Mouse (Mus musculus): Measurements from ENCODE around the gene C530008M17Rik.

DNA sequence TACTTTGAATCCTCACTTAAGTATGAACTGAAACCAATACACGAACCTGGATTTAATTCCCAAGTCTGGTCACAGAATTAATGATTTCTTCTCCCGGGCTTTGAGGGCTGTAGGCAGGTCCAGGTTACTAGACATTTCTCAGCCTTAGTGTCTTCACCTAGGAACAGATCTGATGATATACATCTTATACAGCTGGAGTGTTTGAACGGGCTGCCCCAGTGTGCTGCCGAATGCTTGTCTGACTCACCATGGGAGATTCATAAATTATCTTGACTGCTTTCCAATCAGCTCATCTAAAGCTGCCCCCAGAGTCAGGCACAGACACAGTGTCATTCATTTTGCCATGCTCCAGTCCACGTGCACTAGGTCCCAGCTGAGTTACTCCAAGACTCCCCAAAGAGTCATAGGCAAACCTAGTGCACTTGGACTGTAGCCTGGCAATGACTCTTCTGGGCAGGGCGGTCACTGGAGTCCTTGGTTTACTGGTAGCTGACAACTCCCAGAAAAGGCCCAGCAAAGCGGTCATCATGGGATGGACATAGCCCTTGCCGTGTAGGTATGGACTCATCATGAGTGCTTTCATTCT is 70.3 kb downstream of the C530008M17Rik start:
- TF ChIP-seq MAZ (IDR thresholded peaks at IDR 0.05; ENCODE audit: low read depth, low read length), result no peak
- TF ChIP-seq CTCF (IDR thresholded peaks at IDR 0.05 in 2 of 3, conservative IDR thresholded peaks at IDR 0.05 in 1 of 3; ENCODE audit: control insufficient read depth in 1 of 3, insufficient read depth in 1 of 3, low read depth in 2 of 3, low read length in 3 of 3, poor library complexity in 1 of 3, severe bottlenecking in 1 of 3), result no peak
- no peak for TF ChIP-seq MYC (IDR thresholded peaks at IDR 0.05; ENCODE audit: low read depth, low read length)
- no peak for TF ChIP-seq MYB (IDR thresholded peaks at IDR 0.05; ENCODE audit: low read depth, low read length)
- no peak for TF ChIP-seq MAFK (IDR thresholded peaks at IDR 0.05; ENCODE audit: borderline replicate concordance, low read depth, low read length)
- TF ChIP-seq E2F4 (IDR thresholded peaks at IDR 0.05; ENCODE audit: borderline replicate concordance, low read depth, low read length), result no peak
- TF ChIP-seq USF1 (IDR thresholded peaks at IDR 0.05; ENCODE audit: low read depth, low read length), result no peak
- TF ChIP-seq CHD2 (IDR thresholded peaks at IDR 0.05; ENCODE audit: low read length), result no peak
- TF ChIP-seq POLR2A (IDR thresholded peaks at IDR 0.05; ENCODE audit: control insufficient read depth in 1 of 2, insufficient read depth in 1 of 2, low read depth in 1 of 2, low read length in 2 of 2, poor library complexity in 1 of 2), result no peak
- no peak for TF ChIP-seq ZMIZ1 (IDR thresholded peaks at IDR 0.05; ENCODE audit: low read depth, low read length)
- no peak for TF ChIP-seq EP300 (IDR thresholded peaks at IDR 0.05; ENCODE audit: low read depth in 1 of 2, low read length in 2 of 2)
- no peak for TF ChIP-seq ZKSCAN1 (IDR thresholded peaks at IDR 0.05; ENCODE audit: low read depth, low read length)
